Mouse (Mus musculus) cortical plate, adult 2 months (tissue): ENCODE data around the gene Akap11. TPM values are rescaled to one million over a fixed set of nuclear protein-coding genes. Genes with fewer than 3 reads are reported as not detected.

ENCODE experiments used
- H3K27ac ChIP-seq: fragments of 200-500 bp; 2 replicates; pipeline ENCODE4 v1.5.1; 2012; ENCODE audit warnings: low read length, control low read depth, inconsistent platforms; ENCODE audit not compliant: insufficient read depth
- H3K4me1 ChIP-seq: fragments of 200-500 bp; 2 replicates; pipeline ENCODE4 v1.6.1; 2011; ENCODE audit warnings: low read length; ENCODE audit not compliant: control insufficient read depth, insufficient read depth
- H3K4me3 ChIP-seq: fragments of 200-500 bp; 2 replicates; pipeline ENCODE4 v1.5.1; 2011; ENCODE audit warnings: mild to moderate bottlenecking, low read length, control low read depth; ENCODE audit not compliant: insufficient read depth
- CTCF ChIP-seq: fragments of 200-500 bp; IDR thresholded peaks from 2 replicates; pipeline ENCODE4 v1.5.1; 2011; ENCODE audit warnings: mild to moderate bottlenecking, control low read depth, low read length; ENCODE audit not compliant: insufficient read depth; ENCODE audit errors: extremely low read depth
- POLR2A ChIP-seq: fragments of 200-500 bp; IDR thresholded peaks from 2 replicates; pipeline ENCODE4 v1.6.1; 2011; ENCODE audit warnings: mild to moderate bottlenecking, low read length, control low read depth; ENCODE audit not compliant: insufficient read depth; ENCODE audit errors: extremely low read depth
- polyA plus RNA-seq: library from polyadenylated mRNA; depleted of rRNA; stranded (reverse); fragments of >200 nt; gene quantifications from 2 replicates; pipeline ENCODE4 v1.2.3, GENCODE M21; 2012

Gene Akap11
- polyA plus RNA-seq, 1 experiment, result 54.3 TPM

- H3K27ac ChIP-seq, result no peak overlapping the region
- no peak overlapping the region for H3K4me3 ChIP-seq
- no peak for TF ChIP-seq POLR2A
- TF ChIP-seq CTCF, result no peak
- H3K4me1 ChIP-seq, result no peaks in the 10 kb centered on the region
These were observed 17.1 kb upstream of the Akap11 start for GRCm38 (mm10) chr14:78553661-78554060.

GRCm38 (mm10) chr14:78548807-78549206 lies 12.2 kb upstream of the Akap11 start:
- TF ChIP-seq POLR2A, result no peak
- no peak overlapping the region for H3K27ac ChIP-seq
- H3K4me1 ChIP-seq, result no peaks in the 10 kb centered on the region
- no peak overlapping the region for H3K4me3 ChIP-seq

- Histone ChIP-seq H3K4me1 (no peaks in the 10 kb centered on the region), H3K27ac (no peak overlapping the region), H3K4me3 (no peak overlapping the region)
- TF ChIP-seq CTCF (no peak), POLR2A (no peak)
These were observed 4.7 kb upstream of the Akap11 start for GRCm38 (mm10) chr14:78541319-78541718.

- TF ChIP-seq CTCF, result no peak
- no peak for TF ChIP-seq POLR2A
- Histone ChIP-seq H3K4me3 (no peak overlapping the region), H3K4me1 (no peaks in the 10 kb centered on the region), H3K27ac (no peak overlapping the region)
These were observed 3.2 kb upstream of the Akap11 start for GRCm38 (mm10) chr14:78539821-78540220.

- Histone ChIP-seq H3K4me1 (peaks cover 4% of the 10 kb centered on the region; the same call in 1 of the 2 replicates), H3K4me3 (no peak overlapping the region), H3K27ac (no peak overlapping the region)
- TF ChIP-seq POLR2A (no peak), CTCF (no peak)
These were observed 2.1 kb upstream of the Akap11 start for GRCm38 (mm10) chr14:78538572-78539320.

- H3K27ac ChIP-seq, result peak overlapping the region; percentile 94
- TF ChIP-seq CTCF, result no peak
- peak overlapping the region; percentile 46 for H3K4me3 ChIP-seq
- peaks cover 5% of the 10 kb centered on the region; the same call in 1 of the 2 replicates for H3K4me1 ChIP-seq
These were observed 943 bp upstream of the Akap11 start for GRCm38 (mm10) chr14:78537551-78537950.

GRCm38 (mm10) chr14:78535366-78535765 lies 1.2 kb downstream of the Akap11 start:
- Histone ChIP-seq H3K4me1 (peaks cover 10% of the 10 kb centered on the region; the same call in 1 of the 2 replicates), H3K4me3 (peak overlapping the region; percentile 46; the same call in 1 of the 2 replicates), H3K27ac (0 out of 2 replicates have a peak overlapping the region, but pooled peaks have one; percentile 31)
- TF ChIP-seq POLR2A (no peak), CTCF (no peak)

GRCm38 (mm10) chr14:78534651-78535050 lies 2.0 kb downstream of the Akap11 start:
- Histone ChIP-seq H3K27ac (no peak overlapping the region), H3K4me1 (peaks cover 10% of the 10 kb centered on the region; the same call in 1 of the 2 replicates), H3K4me3 (no peak overlapping the region; the same call in 1 of the 2 replicates)
- TF ChIP-seq CTCF (no peak), POLR2A (no peak)

GRCm38 (mm10) chr14:78533701-78534100 lies 2.9 kb downstream of the Akap11 start:
- Histone ChIP-seq H3K27ac (no peak overlapping the region), H3K4me3 (no peak overlapping the region), H3K4me1 (peaks cover 13% of the 10 kb centered on the region; the same call in 1 of the 2 replicates)
- no peak for TF ChIP-seq CTCF

GRCm38 (mm10) chr14:78532345-78532744 lies 4.3 kb downstream of the Akap11 start:
- no peak for TF ChIP-seq POLR2A
- no peak for TF ChIP-seq CTCF
- Histone ChIP-seq H3K27ac (no peak overlapping the region), H3K4me1 (peaks cover 15% of the 10 kb centered on the region; the same call in 1 of the 2 replicates), H3K4me3 (no peak overlapping the region)

GRCm38 (mm10) chr14:78530256-78530655 lies 6.4 kb downstream of the Akap11 start:
- Histone ChIP-seq H3K4me3 (no peak overlapping the region), H3K4me1 (peaks cover 18% of the 10 kb centered on the region), H3K27ac (no peak overlapping the region)
- TF ChIP-seq POLR2A (no peak), CTCF (no peak)
